Mouse (Mus musculus) adrenal gland, postnatal 36 days (tissue): ENCODE measurements around the gene Tbcel. TPM values are rescaled to one million over a fixed set of nuclear protein-coding genes. Genes with fewer than 3 reads are reported as not detected.
A peak's percentile ranks its signal among the peaks of the same experiment; 100 is the strongest.

Source experiments
- DNase-seq, 2 experiments: peaks; one replicate each; pipeline ENCODE4 v3.0.0; 2021; ENCODE audit warnings: mixed read lengths in 1 of 2
- total RNA-seq, 2 experiments: library from RNA; stranded (reverse); gene quantifications; 2 replicates each; pipeline ENCODE4 v1.2.3; 2021

The Tbcel gene
- total RNA-seq, 2 experiments from 2014 or later: 50.0 to 76.7 TPM

- DNase-seq: no peak
Measured at GRCm38 (mm10) chr9:42486913-42487312, 20.7 kb downstream of the Tbcel start.

GRCm38 (mm10) chr9:42484667-42485066 is 22.9 kb downstream of the Tbcel start:
- peak; percentile 40 to 51 for DNase-seq

- no peak for DNase-seq
Measured at GRCm38 (mm10) chr9:42482944-42483343, 24.7 kb downstream of the Tbcel start.

GRCm38 (mm10) chr9:42476166-42476565 is 31.4 kb downstream of the Tbcel start:
- DNase-seq: no peak

GRCm38 (mm10) chr9:42474244-42474643 is 33.4 kb downstream of the Tbcel start:
- DNase-seq: no peak

- DNase-seq: peak; percentile 94 to 95
Measured at GRCm38 (mm10) chr9:42471921-42472747, 35.5 kb downstream of the Tbcel start.

- peak; percentile 79 for DNase-seq
Measured at GRCm38 (mm10) chr9:42471214-42471613, 36.4 kb downstream of the Tbcel start.

- DNase-seq: no peak
Measured at GRCm38 (mm10) chr9:42469323-42469722, 38.3 kb downstream of the Tbcel start.

- no peak for DNase-seq
Measured at GRCm38 (mm10) chr9:42468360-42468759, 39.2 kb downstream of the Tbcel start.

- DNase-seq: no peak
Measured at GRCm38 (mm10) chr9:42467116-42467815, 40.3 kb downstream of the Tbcel start.

GRCm38 (mm10) chr9:42465661-42466091 is 41.9 kb downstream of the Tbcel start:
- DNase-seq: no peak

GRCm38 (mm10) chr9:42464181-42464580 is 43.4 kb downstream of the Tbcel start:
- DNase-seq: no peak

GRCm38 (mm10) chr9:42463220-42463989 is 44.2 kb downstream of the Tbcel start:
- peak; percentile 84 to 86 for DNase-seq

GRCm38 (mm10) chr9:42462585-42463219 is 44.9 kb downstream of the Tbcel start:
- DNase-seq: no peak

GRCm38 (mm10) chr9:42461390-42462108 is 46.1 kb downstream of the Tbcel start:
- peak; percentile 37 to 40 for DNase-seq

- no peak for DNase-seq
Measured at GRCm38 (mm10) chr9:42460353-42460752, 47.3 kb downstream of the Tbcel start.

- no peak for DNase-seq
Measured at GRCm38 (mm10) chr9:42459736-42460135, 47.9 kb downstream of the Tbcel start.

GRCm38 (mm10) chr9:42458741-42459515 is 48.7 kb downstream of the Tbcel start:
- DNase-seq: peak; percentile 46 to 54

- DNase-seq: no peak
Measured at GRCm38 (mm10) chr9:42457501-42457900, 50.1 kb downstream of the Tbcel start.

GRCm38 (mm10) chr9:42454364-42454763 is 53.2 kb downstream of the Tbcel start:
- no peak for DNase-seq

- DNase-seq: no peak
Measured at GRCm38 (mm10) chr9:42449043-42449442, 58.6 kb downstream of the Tbcel start.
